Mouse (Mus musculus): Measurements from ENCODE around the gene Tmed8. TPM values are rescaled to one million over a fixed set of nuclear protein-coding genes. Genes with fewer than 3 reads are reported as not detected.
"Not testable (repeated sequence)": the region's sequence is repeated elsewhere in the genome, so short reads cannot be mapped to it uniquely, and the experiment has no call there.

The Tmed8 gene
- polyA plus RNA-seq, 1 experiment from 2014 or later = 2.0 TPM

DNA sequence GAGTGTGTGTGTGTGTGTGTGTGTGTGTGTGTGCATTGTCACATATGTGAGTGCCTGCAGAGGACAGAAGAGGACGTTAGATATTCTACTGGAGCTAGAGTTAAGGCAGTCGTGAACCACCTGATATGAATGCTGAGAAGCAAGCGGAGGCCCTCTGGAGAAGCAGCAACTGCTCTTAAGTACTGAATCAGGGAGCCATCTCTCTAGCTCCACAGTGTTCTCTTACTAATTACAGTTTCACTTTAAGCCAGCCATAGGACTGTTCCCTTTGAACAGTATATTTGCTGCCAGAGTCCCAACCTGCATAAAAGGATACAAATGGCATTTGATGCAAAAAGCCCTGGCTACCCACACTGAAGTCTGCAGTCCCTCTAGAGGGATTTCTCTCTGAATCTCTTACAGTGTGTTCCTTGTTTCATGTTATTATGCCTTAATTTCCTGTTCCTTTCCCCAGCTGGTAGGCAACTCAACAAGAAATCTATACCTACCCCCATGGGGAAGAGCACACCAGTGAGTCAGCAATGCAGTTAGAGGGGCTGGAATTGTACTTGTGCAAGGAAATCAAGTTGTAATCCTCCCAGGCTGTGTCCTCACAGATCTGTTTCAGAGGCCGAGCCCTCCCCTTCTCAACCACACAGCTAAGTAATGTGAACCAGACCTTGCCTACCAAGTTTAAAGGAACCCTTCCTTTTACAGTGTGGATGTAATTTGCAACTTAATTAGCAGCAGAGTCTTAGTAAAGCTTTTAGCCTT, 24.9 kb downstream of the Tmed8 start:
- no peak overlapping the region for H3K27ac ChIP-seq (ENCODE audit: low read length)
- WGBS = 60% methylated on average over 4 of the region's 4 CpGs

DNA sequence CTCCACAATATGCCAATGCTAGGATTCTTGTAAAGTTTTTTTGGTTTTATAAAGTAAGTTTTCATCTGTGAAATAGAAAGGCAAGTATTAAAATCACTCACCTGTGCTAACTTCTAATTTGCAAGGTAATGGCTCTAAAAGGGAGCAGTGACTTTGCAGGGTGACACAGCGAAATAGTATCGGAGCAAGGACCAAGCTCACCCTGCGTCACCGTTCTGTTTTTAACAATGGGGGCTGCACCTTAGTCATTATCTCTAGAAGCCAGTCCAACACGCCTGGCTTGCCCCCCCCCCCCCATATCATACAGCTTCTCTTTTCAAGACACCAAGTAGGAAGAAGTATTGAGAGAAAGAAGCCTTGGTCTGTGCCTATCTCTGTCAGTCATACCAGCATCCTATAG, 39.4 kb downstream of the Tmed8 start:
- Histone ChIP-seq H3K36me3 (ENCODE audit: insufficient read depth, low read length) (peaks cover 14% of the 10 kb centered on the region), H3K27me3 (ENCODE audit: insufficient read depth, low read length) (no peaks in the 10 kb centered on the region), H3K4me1 (ENCODE audit: insufficient read depth, low read length) (no peaks in the 10 kb centered on the region), H3K4me3 (ENCODE audit: low read length) (no peak overlapping the region), H3K9ac (replicated peaks; ENCODE audit: low read length) (no peak overlapping the region), H3K4me2 (replicated peaks; ENCODE audit: low read depth, low read length) (no peak overlapping the region), H3K27ac (ENCODE audit: low read length) (no peak overlapping the region), H3K9me3 (ENCODE audit: low read length) (no peaks in the 10 kb centered on the region)
- no peak for ATAC-seq (ENCODE audit: low FRiP score, low TSS enrichment)
- WGBS = 90% methylated on average over 5 of the region's 5 CpGs

More for the DNA sequence above, 24.9 kb downstream of the Tmed8 start:
- no peak overlapping the region for H3K9ac ChIP-seq (replicated peaks; ENCODE audit: low read length)
- H3K4me3 ChIP-seq (ENCODE audit: low read length) = no peak overlapping the region
- H3K4me1 ChIP-seq (ENCODE audit: insufficient read depth, low read length) = no peaks in the 10 kb centered on the region
- no peak for ATAC-seq (ENCODE audit: low FRiP score, low TSS enrichment)
- no peak overlapping the region for H3K4me2 ChIP-seq (replicated peaks; ENCODE audit: low read depth, low read length)
- peaks cover 18% of the 10 kb centered on the region; the same call in 1 of the 2 replicates for H3K36me3 ChIP-seq (ENCODE audit: insufficient read depth, low read length)
- H3K9me3 ChIP-seq (ENCODE audit: low read length) = no peaks in the 10 kb centered on the region
- no peaks in the 10 kb centered on the region for H3K27me3 ChIP-seq (ENCODE audit: insufficient read depth, low read length)

DNA sequence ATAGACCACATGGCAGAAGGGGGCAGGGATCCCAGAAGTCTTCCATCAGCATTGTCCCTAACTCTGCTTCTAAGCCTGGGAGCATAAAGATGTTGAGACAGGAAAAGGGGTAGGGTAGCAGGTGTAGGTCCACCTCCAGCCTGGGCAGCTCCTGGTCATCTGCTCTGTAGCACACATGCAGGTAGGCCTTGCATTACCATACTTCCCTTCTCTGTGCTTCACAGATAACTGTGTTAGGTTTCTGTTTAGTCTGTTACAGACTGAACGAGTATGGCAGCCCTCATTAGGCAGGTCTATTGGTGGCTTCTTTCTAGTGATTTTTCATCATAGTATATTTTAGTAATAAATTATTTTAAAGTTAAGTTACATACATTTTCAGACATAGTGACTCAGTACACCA, 39.9 kb downstream of the Tmed8 start:
- WGBS = 77% methylated on average over 1 of the region's 1 CpGs
- Histone ChIP-seq H3K27ac (ENCODE audit: low read length) (no peak overlapping the region), H3K36me3 (ENCODE audit: insufficient read depth, low read length) (peaks cover 19% of the 10 kb centered on the region), H3K4me1 (ENCODE audit: insufficient read depth, low read length) (no peaks in the 10 kb centered on the region), H3K9me3 (ENCODE audit: low read length) (0 out of 2 replicates have a peak, but pooled peaks cover 3% of the 10 kb centered on the region), H3K4me2 (replicated peaks; ENCODE audit: low read depth, low read length) (no peak overlapping the region), H3K9ac (replicated peaks; ENCODE audit: low read length) (no peak overlapping the region), H3K27me3 (ENCODE audit: insufficient read depth, low read length) (no peaks in the 10 kb centered on the region), H3K4me3 (ENCODE audit: low read length) (no peak overlapping the region)
- no peak for ATAC-seq (ENCODE audit: low FRiP score, low TSS enrichment)

DNA sequence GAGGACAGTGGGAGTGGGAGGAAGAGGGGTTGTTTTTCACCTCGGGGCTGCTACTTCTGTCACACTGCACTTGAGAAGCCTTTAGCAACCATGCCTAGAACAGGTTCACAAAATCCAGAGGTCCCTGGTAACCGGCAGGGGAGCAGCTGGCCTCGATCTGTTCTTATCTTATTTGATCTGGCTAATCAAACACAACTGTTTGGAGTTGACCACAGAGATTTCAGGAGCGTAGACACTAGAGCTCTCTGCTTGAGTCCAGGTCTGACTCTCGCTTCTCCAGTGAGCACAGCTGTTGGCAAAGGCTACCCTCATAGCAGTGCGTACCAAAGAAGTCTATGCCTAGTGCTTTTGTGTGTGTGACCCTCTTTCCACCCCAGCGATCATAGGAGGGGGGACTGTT, 42.2 kb downstream of the Tmed8 start:
- Histone ChIP-seq H3K27me3 (ENCODE audit: insufficient read depth, low read length) (no peaks in the 10 kb centered on the region), H3K4me2 (replicated peaks; ENCODE audit: low read depth, low read length) (peak overlapping the region; percentile 4; the same call in 1 of the 2 replicates), H3K9ac (replicated peaks; ENCODE audit: low read length) (no peak overlapping the region), H3K4me3 (ENCODE audit: low read length) (no peak overlapping the region), H3K27ac (ENCODE audit: low read length) (0 out of 2 replicates have a peak overlapping the region, but pooled peaks have one; percentile 23), H3K36me3 (ENCODE audit: insufficient read depth, low read length) (peaks cover 10% of the 10 kb centered on the region; the same call in 1 of the 2 replicates), H3K9me3 (ENCODE audit: low read length) (0 out of 2 replicates have a peak, but pooled peaks cover 3% of the 10 kb centered on the region), H3K4me1 (ENCODE audit: insufficient read depth, low read length) (no peaks in the 10 kb centered on the region)
- ATAC-seq (ENCODE audit: low FRiP score, low TSS enrichment) = no peak
- WGBS = 59% methylated on average over 7 of the region's 7 CpGs

DNA sequence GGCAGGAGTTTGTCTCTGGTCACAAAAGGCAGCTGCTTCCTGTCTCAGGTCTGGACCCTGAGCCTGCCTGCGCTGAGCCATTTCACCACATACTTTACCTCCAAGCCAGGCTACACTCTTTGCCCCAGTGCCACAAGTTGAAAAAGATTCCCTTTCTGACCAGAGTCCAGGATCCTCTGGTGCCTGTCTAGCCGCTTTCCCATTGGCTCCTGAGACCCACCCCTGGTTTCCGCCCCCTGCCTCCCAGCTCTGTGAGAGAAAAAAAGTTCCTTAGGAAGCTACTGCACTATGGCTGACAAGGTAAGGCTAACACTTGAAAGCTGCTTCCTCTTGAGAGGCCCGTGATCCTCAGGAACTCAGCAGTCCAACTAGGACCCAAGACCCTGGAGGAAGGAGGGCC, 42.9 kb downstream of the Tmed8 start:
- no peaks in the 10 kb centered on the region for H3K4me1 ChIP-seq (ENCODE audit: insufficient read depth, low read length)
- peak; percentile 90 for ATAC-seq (ENCODE audit: low FRiP score, low TSS enrichment)
- H3K4me3 ChIP-seq (ENCODE audit: low read length) = 0 out of 2 replicates have a peak overlapping the region, but pooled peaks have one; percentile 8
- H3K27ac ChIP-seq (ENCODE audit: low read length) = peak overlapping the region; percentile 60; the same call in 1 of the 2 replicates
- WGBS = 48% methylated on average over 4 of the region's 4 CpGs
- H3K4me2 ChIP-seq (replicated peaks; ENCODE audit: low read depth, low read length) = 0 out of 2 replicates have a peak overlapping the region, but pooled peaks have one; percentile 4
- no peak overlapping the region for H3K9ac ChIP-seq (replicated peaks; ENCODE audit: low read length)
- H3K27me3 ChIP-seq (ENCODE audit: insufficient read depth, low read length) = no peaks in the 10 kb centered on the region
- H3K9me3 ChIP-seq (ENCODE audit: low read length) = 0 out of 2 replicates have a peak, but pooled peaks cover 6% of the 10 kb centered on the region
- peaks cover 10% of the 10 kb centered on the region; the same call in 1 of the 2 replicates for H3K36me3 ChIP-seq (ENCODE audit: insufficient read depth, low read length)

DNA sequence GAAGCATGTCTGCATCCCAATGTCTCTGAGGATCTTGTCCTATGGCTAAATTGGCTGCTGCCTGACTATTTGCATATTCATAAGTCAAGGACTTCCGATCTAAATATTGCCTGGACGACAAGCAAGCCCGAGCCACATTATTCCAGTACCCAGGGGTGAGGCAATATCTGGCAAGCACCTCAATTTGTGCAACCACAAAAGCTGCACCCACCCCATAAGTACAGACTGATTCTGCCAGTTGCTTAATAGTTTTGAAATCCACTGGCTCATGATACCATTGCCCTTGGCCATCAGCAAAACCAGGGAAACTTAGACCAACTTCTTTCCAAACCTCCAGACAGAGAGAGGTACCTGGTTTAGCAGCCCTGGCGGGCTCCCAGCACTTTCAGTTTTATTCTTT, 45.8 kb downstream of the Tmed8 start:
- not testable (repeated sequence) for H3K9ac ChIP-seq (replicated peaks; ENCODE audit: low read length); H3K4me3 ChIP-seq (ENCODE audit: low read length); H3K4me2 ChIP-seq (replicated peaks; ENCODE audit: low read depth, low read length); H3K27me3 ChIP-seq (ENCODE audit: insufficient read depth, low read length); ATAC-seq (ENCODE audit: low FRiP score, low TSS enrichment); H3K27ac ChIP-seq (ENCODE audit: low read length); H3K4me1 ChIP-seq (ENCODE audit: insufficient read depth, low read length)
- WGBS = 93% methylated on average over 4 of the region's 4 CpGs
- Histone ChIP-seq H3K36me3 (ENCODE audit: insufficient read depth, low read length) (peaks cover 16% of the 10 kb centered on the region), H3K9me3 (ENCODE audit: low read length) (0 out of 2 replicates have a peak, but pooled peaks cover 10% of the 10 kb centered on the region)

DNA sequence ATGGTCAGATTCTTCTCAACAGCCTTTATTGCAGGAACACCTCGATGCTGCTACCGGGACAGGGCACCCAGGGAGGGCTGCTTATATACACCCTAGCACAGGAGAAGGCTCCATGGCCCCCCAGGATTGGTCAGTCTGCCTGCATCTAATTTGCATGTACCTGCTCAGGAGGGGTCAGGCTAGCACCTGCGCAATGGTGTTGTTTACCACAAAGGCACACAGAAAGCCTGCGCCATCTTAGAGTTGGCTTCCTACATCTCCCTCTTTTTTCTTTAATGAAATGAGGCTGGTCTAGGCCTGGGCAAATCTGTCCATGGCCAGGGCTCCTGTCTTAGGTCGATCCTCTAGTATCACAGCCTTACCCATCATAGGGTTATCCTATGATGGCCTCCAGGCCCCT, 50.8 kb downstream of the Tmed8 start:
- Histone ChIP-seq H3K27me3 (ENCODE audit: insufficient read depth, low read length) (no peaks in the 10 kb centered on the region), H3K27ac (ENCODE audit: low read length) (no peak overlapping the region), H3K4me3 (ENCODE audit: low read length) (no peak overlapping the region), H3K9ac (replicated peaks; ENCODE audit: low read length) (no peak overlapping the region), H3K4me1 (ENCODE audit: insufficient read depth, low read length) (peaks cover 14% of the 10 kb centered on the region), H3K4me2 (replicated peaks; ENCODE audit: low read depth, low read length) (no peak overlapping the region), H3K9me3 (ENCODE audit: low read length) (0 out of 2 replicates have a peak, but pooled peaks cover 7% of the 10 kb centered on the region), H3K36me3 (ENCODE audit: insufficient read depth, low read length) (peaks cover 6% of the 10 kb centered on the region)
- 94% methylated on average over 5 of the region's 5 CpGs for WGBS
- ATAC-seq (ENCODE audit: low FRiP score, low TSS enrichment) = no peak

DNA sequence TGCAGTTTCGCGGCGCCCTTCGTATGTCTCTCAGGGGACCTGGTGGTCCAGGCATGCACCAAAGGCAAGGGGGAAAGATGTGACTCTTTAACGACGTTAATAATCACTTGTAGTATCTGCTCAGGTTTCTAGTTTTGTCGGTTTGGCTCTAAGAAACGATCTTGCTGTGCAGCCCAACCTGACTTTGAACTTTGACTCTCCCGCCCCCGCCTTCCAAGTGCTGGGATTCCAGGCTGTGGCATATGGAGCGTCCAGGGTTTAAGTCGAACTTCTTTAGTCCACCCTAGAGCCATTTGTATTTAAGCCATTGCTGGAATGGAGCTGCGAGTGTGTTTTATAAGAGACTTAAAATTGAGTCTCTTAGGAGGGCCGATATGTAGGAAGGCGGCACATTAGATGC, 52.1 kb downstream of the Tmed8 start:
- H3K27me3 ChIP-seq (ENCODE audit: insufficient read depth, low read length) = no peaks in the 10 kb centered on the region
- peaks cover 14% of the 10 kb centered on the region for H3K4me1 ChIP-seq (ENCODE audit: insufficient read depth, low read length)
- WGBS = 15% methylated on average over 15 of the region's 15 CpGs
- H3K4me3 ChIP-seq (ENCODE audit: low read length) = peak overlapping the region; percentile 95
- peak overlapping the region; percentile 89 for H3K9ac ChIP-seq (replicated peaks; ENCODE audit: low read length)
- H3K4me2 ChIP-seq (replicated peaks; ENCODE audit: low read depth, low read length) = peak overlapping the region; percentile 76
- peaks cover 8% of the 10 kb centered on the region for H3K36me3 ChIP-seq (ENCODE audit: insufficient read depth, low read length)
- H3K9me3 ChIP-seq (ENCODE audit: low read length) = 0 out of 2 replicates have a peak, but pooled peaks cover 7% of the 10 kb centered on the region
- H3K27ac ChIP-seq (ENCODE audit: low read length) = peak overlapping the region; percentile 99
- ATAC-seq (ENCODE audit: low FRiP score, low TSS enrichment) = no peak

DNA sequence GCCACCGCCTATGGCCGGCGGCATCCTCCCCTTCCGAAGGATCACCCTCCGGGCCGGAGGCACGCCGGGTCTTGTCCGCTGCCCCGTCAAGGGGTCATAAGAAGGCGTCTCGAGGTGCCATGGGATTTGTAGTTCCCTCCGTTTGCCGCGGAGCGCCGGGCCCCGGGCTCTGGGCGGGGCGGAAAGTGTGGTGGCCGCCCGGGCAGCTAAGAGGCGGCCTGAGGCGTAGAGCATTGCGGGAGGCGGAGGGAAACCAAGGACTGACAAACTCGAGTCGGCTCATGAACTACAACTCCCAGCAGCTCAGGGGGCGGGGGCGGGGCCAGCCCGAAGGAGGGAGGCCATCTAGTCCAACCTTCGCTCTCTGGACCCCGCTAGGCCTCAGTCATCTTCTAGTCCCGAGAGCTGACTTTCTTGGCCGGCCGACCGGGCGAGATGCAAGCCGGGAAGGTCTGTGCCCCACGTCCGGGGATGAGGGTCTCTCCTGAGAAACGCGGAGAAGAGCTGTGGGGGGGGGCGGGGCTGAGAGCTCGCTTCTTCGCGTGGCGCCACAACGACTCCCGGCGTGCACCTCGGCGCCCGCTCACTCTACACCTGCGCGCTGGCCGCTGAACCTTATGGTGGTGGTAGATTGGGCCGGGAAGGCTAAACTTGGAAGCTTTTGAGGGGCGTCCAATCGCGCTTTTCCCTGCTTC, 52.7 kb downstream of the Tmed8 start, which contains the start of gene Pomt2:
Pomt2 (minus strand) TSS at position 574 of the 695 bp plus-strand sequence.
- peaks cover 14% of the 10 kb centered on the region for H3K4me1 ChIP-seq (ENCODE audit: insufficient read depth, low read length)
- H3K4me3 ChIP-seq (ENCODE audit: low read length) = peak within 1 kb of the TSS; percentile 95
- under 1% methylated on average over 60 of the region's 61 CpGs for WGBS
- 0 out of 2 replicates have a peak, but pooled peaks cover 5% of the 10 kb centered on the region for H3K9me3 ChIP-seq (ENCODE audit: low read length)
- peaks cover 8% of the 10 kb centered on the region for H3K36me3 ChIP-seq (ENCODE audit: insufficient read depth, low read length)
- peak within 1 kb of the TSS; percentile 76 for H3K4me2 ChIP-seq (replicated peaks; ENCODE audit: low read depth, low read length)
- H3K27ac ChIP-seq (ENCODE audit: low read length) = peak within 1 kb of the TSS; percentile 99
- no peaks in the 10 kb centered on the region for H3K27me3 ChIP-seq (ENCODE audit: insufficient read depth, low read length)
- H3K9ac ChIP-seq (replicated peaks; ENCODE audit: low read length) = peak within 1 kb of the TSS; percentile 89
- peak; percentile 98 for ATAC-seq (ENCODE audit: low FRiP score, low TSS enrichment)

All from kidney, embryonic 16.5 days (tissue).